9 mouse cellular contexts compared by ENCODE assay signal in genomic region chr17:86038211-86038648, GRCm38 (mm10).
DNase-seq lines count a peak whose midpoint lies in the region; ATAC-seq lines count a peak whose summit lies in the region.
"Had no signal": no experiment of that assay in that cellular context is flagged by ENCODE, and none has a peak within 500 bp of the region (broad histone marks: within the 10 kb centered on the region; RNA-seq: fewer than 3 reads in every experiment).

No protein-coding gene starts in this region.

- H3K9ac ChIP-seq in intestine, embryonic 15.5 days: no peak overlapping the region

- 36% methylated on average over 13 of the region's 13 CpGs for WGBS in embryonic facial prominence, embryonic 10.5 days
- 19% methylated on average over 13 of the region's 13 CpGs for WGBS in intestine, embryonic 15.5 days

- peak overlapping the region; percentile 22; the same call in 1 of the 2 replicates for H3K4me2 ChIP-seq in intestine, embryonic 15.5 days (replicated peaks)

- no peaks in the 10 kb centered on the region for H3K36me3 ChIP-seq in embryonic facial prominence, embryonic 10.5 days (replicated peaks)
- H3K36me3 ChIP-seq in intestine, embryonic 15.5 days: no peaks in the 10 kb centered on the region

- intact Hi-C loops in heart, postnatal 25 days (cut with DNase I): no loop called here

- H3K4me3 ChIP-seq in embryonic facial prominence, embryonic 10.5 days: no peak overlapping the region
- H3K4me3 ChIP-seq in intestine, embryonic 15.5 days (replicated peaks): no peak overlapping the region

- no peaks in the 10 kb centered on the region for H3K27me3 ChIP-seq in embryonic facial prominence, embryonic 10.5 days (replicated peaks; ENCODE audit: low read depth, poor library complexity, severe bottlenecking)
- H3K27me3 ChIP-seq in intestine, embryonic 15.5 days (replicated peaks): no peaks in the 10 kb centered on the region

- peaks cover 50% of the 10 kb centered on the region for H3K4me1 ChIP-seq in embryonic facial prominence, embryonic 10.5 days
- H3K4me1 ChIP-seq in intestine, embryonic 15.5 days (replicated peaks): 0 out of 2 replicates have a peak, but pooled peaks cover 5% of the 10 kb centered on the region

- peak; percentile 6 to 35 for DNase-seq in heart, adult 18-20 months
- no peak for DNase-seq in heart, postnatal 25 days (ENCODE audit: low spot score)
- peak; percentile 60 for DNase-seq in embryonic facial prominence, embryonic 10.5 days (ENCODE audit: low spot score)
- peak; percentile 24 to 59 for DNase-seq in lung, postnatal 4 days
- no peak for DNase-seq in right cerebral cortex, postnatal 10 days (ENCODE audit: low spot score in 2 of 2)
- no peak for DNase-seq in layer of hippocampus, postnatal 10 days (ENCODE audit: low spot score in 2 of 2)
- DNase-seq: cerebellum, adult 9-10 months had no signal

- ATAC-seq in intestine, embryonic 15.5 days: peak; percentile 71
- no peak for ATAC-seq in inflammation-experienced regulatory T-cells, adult 6 months

- H3K27ac ChIP-seq in embryonic facial prominence, embryonic 10.5 days (replicated peaks): peak overlapping the region; percentile 78
- H3K27ac ChIP-seq in intestine, embryonic 15.5 days: 0 out of 2 replicates have a peak overlapping the region, but pooled peaks have one; percentile 1

- H3K9me3 ChIP-seq in embryonic facial prominence, embryonic 10.5 days: no peaks in the 10 kb centered on the region
- no peaks in the 10 kb centered on the region for H3K9me3 ChIP-seq in intestine, embryonic 15.5 days

Comparison
In these comparisons a context has a peak if more than half of its experiments do, and no peak if none do; other contexts are left out.
1. DNase-seq: peak in heart, adult 18-20 months (2 of 2), embryonic facial prominence, embryonic 10.5 days (single experiment) and lung, postnatal 4 days (2 of 2); none in heart, postnatal 25 days (single experiment), right cerebral cortex, postnatal 10 days (0 of 2) and layer of hippocampus, postnatal 10 days (0 of 2).